Mouse (Mus musculus): ENCODE measurements around the gene Gp9. TPM values are rescaled to one million over a fixed set of nuclear protein-coding genes. Genes with fewer than 3 reads are reported as not detected.
A peak's percentile ranks its signal among the peaks of the same experiment; 100 is the strongest.

Gene Gp9
- total and polyA plus RNA-seq, 2 experiments from 2014 or later: 0.34 TPM; not detected in 1

- DNase-seq (ENCODE audit: low spot score) (no peak), ATAC-seq (no peak)
- Histone ChIP-seq H3K4me1 (ENCODE audit: insufficient read depth, low read length) (peaks cover 10% of the 10 kb centered on the region), H3K36me3 (ENCODE audit: insufficient read depth, low read length) (peaks cover 11% of the 10 kb centered on the region; the same call in 1 of the 2 replicates), H3K9ac (replicated peaks; ENCODE audit: low read length) (peak overlapping the region; percentile 90; the same call in 1 of the 2 replicates), H3K9me3 (ENCODE audit: low read length) (no peaks in the 10 kb centered on the region), H3K27ac (no peak overlapping the region), H3K27me3 (ENCODE audit: insufficient read depth, low read length) (no peaks in the 10 kb centered on the region), H3K4me2 (ENCODE audit: low read depth, low read length) (peak overlapping the region; percentile 98), H3K4me3 (ENCODE audit: low read length) (no peak overlapping the region; the same call in 1 of the 2 replicates)
- 90% methylated on average over 1 of the region's 1 CpGs for WGBS
- TF ChIP-seq CTCF (IDR thresholded peaks at IDR 0.05; ENCODE audit: low read depth): no peak
Observed at GRCm38 (mm10) chr6:87812656-87813055, 34.8 kb downstream of the Gp9 start.

- WGBS: 95% methylated on average over 5 of the region's 5 CpGs
- Histone ChIP-seq H3K4me2 (ENCODE audit: low read depth, low read length) (no peak overlapping the region), H3K9ac (replicated peaks; ENCODE audit: low read length) (no peak overlapping the region), H3K4me3 (ENCODE audit: low read length) (no peak overlapping the region), H3K4me1 (ENCODE audit: insufficient read depth, low read length) (peaks cover 10% of the 10 kb centered on the region), H3K27ac (no peak overlapping the region), H3K9me3 (ENCODE audit: low read length) (no peaks in the 10 kb centered on the region), H3K27me3 (ENCODE audit: insufficient read depth, low read length) (no peaks in the 10 kb centered on the region), H3K36me3 (ENCODE audit: insufficient read depth, low read length) (peaks cover 29% of the 10 kb centered on the region)
- ATAC-seq (no peak), DNase-seq (ENCODE audit: low spot score) (no peak)
- no peak for TF ChIP-seq CTCF (IDR thresholded peaks at IDR 0.05; ENCODE audit: low read depth)
Observed at GRCm38 (mm10) chr6:87814486-87814885, 36.6 kb downstream of the Gp9 start.

GRCm38 (mm10) chr6:87820366-87820765 is 42.5 kb downstream of the Gp9 start:
- no peaks in the 10 kb centered on the region for H3K4me1 ChIP-seq (ENCODE audit: insufficient read depth, low read length)
- no peak overlapping the region for H3K27ac ChIP-seq
- no peak for TF ChIP-seq CTCF (IDR thresholded peaks at IDR 0.05; ENCODE audit: low read depth)
- H3K27me3 ChIP-seq (ENCODE audit: insufficient read depth, low read length): no peaks in the 10 kb centered on the region
- H3K9me3 ChIP-seq (ENCODE audit: low read length): no peaks in the 10 kb centered on the region
- DNase-seq (ENCODE audit: low spot score): no peak
- H3K4me3 ChIP-seq (ENCODE audit: low read length): no peak overlapping the region
- H3K4me2 ChIP-seq (ENCODE audit: low read depth, low read length): no peak overlapping the region
- H3K9ac ChIP-seq (replicated peaks; ENCODE audit: low read length): no peak overlapping the region
- ATAC-seq: no peak
- H3K36me3 ChIP-seq (ENCODE audit: insufficient read depth, low read length): peaks cover 76% of the 10 kb centered on the region
- 100% methylated on average over 2 of the region's 2 CpGs for WGBS

Other genes starting within 250 kb of the Gp9 start
- 1.3 and 1.9 TPM in 2 replicates for gene Arhgap25, start 244.8 kb upstream of the Gp9 start, total RNA-seq (2014; rRNA removed)
- gene Arhgap25, start 244.8 kb upstream of the Gp9 start, polyA plus RNA-seq (2015; fragmentation: Nextera tagmentation; extraction: Ambion mirVana): 1.8 and 1.9 TPM in 2 replicates
- 3.6 and 4.5 TPM in 2 replicates for gene Prokr1, start 187.3 kb upstream of the Gp9 start, total RNA-seq (2014; rRNA removed)
- 0.89 and 1.0 TPM in 2 replicates for gene Prokr1, start 187.3 kb upstream of the Gp9 start, polyA plus RNA-seq (2015; fragmentation: Nextera tagmentation; extraction: Ambion mirVana)
- 5.5 and 7.1 TPM in 2 replicates for gene Aplf, start 105.9 kb upstream of the Gp9 start, total RNA-seq (2014; rRNA removed)
- 5.6 and 5.9 TPM in 2 replicates for gene Aplf, start 105.9 kb upstream of the Gp9 start, polyA plus RNA-seq (2015; fragmentation: Nextera tagmentation; extraction: Ambion mirVana)
- 5.4 and 22.0 TPM in 2 replicates for gene Efcc1, start 47.2 kb upstream of the Gp9 start, total RNA-seq (2014; rRNA removed)
- 8.3 TPM in 2 replicates for gene Efcc1, start 47.2 kb upstream of the Gp9 start, polyA plus RNA-seq (2015; fragmentation: Nextera tagmentation; extraction: Ambion mirVana)
- 18.6 and 27.3 TPM in 2 replicates for gene Rab43, start 34.1 kb downstream of the Gp9 start, total RNA-seq (2014; rRNA removed)
- gene Rab43, start 34.1 kb downstream of the Gp9 start, polyA plus RNA-seq (2015; fragmentation: Nextera tagmentation; extraction: Ambion mirVana): 7.4 and 8.0 TPM in 2 replicates
- gene Gm45140, start 57.7 kb downstream of the Gp9 start, total RNA-seq (2014; rRNA removed): 0.54 TPM in 1 of 2 replicates, not detected in the other
- gene Gm45140, start 57.7 kb downstream of the Gp9 start, polyA plus RNA-seq (2015; fragmentation: Nextera tagmentation; extraction: Ambion mirVana): 1.5 and 2.0 TPM in 2 replicates
- 7.9 and 11.3 TPM in 2 replicates for gene Isy1, start 60.7 kb downstream of the Gp9 start, total RNA-seq (2014; rRNA removed)
- 27.4 and 31.5 TPM in 2 replicates for gene Isy1, start 60.7 kb downstream of the Gp9 start, polyA plus RNA-seq (2015; fragmentation: Nextera tagmentation; extraction: Ambion mirVana)
- gene Cnbp, start 73.0 kb downstream of the Gp9 start, total RNA-seq (2014; rRNA removed): 196 and 209 TPM in 2 replicates
- gene Cnbp, start 73.0 kb downstream of the Gp9 start, polyA plus RNA-seq (2015; fragmentation: Nextera tagmentation; extraction: Ambion mirVana): 660 and 682 TPM in 2 replicates
- gene Copg1, start 109.7 kb downstream of the Gp9 start, total RNA-seq (2014; rRNA removed): 242 and 247 TPM in 2 replicates
- 200 and 216 TPM in 2 replicates for gene Copg1, start 109.7 kb downstream of the Gp9 start, polyA plus RNA-seq (2015; fragmentation: Nextera tagmentation; extraction: Ambion mirVana)
- 21.1 and 22.5 TPM in 2 replicates for gene Hmces, start 135.9 kb downstream of the Gp9 start, total RNA-seq (2014; rRNA removed)
- gene Hmces, start 135.9 kb downstream of the Gp9 start, polyA plus RNA-seq (2015; fragmentation: Nextera tagmentation; extraction: Ambion mirVana): 35.8 and 36.8 TPM in 2 replicates
- 21.9 and 58.5 TPM in 2 replicates for gene H1fx, start 203.6 kb downstream of the Gp9 start, total RNA-seq (2014; rRNA removed)
- 56.3 and 61.3 TPM in 2 replicates for gene H1fx, start 203.6 kb downstream of the Gp9 start, polyA plus RNA-seq (2015; fragmentation: Nextera tagmentation; extraction: Ambion mirVana)